Mouse (Mus musculus) lung, adult 2 months (tissue): ENCODE results near the gene Exosc9.

Source experiments
- CTCF ChIP-seq: fragments of 200-500 bp; IDR thresholded peaks from 2 replicates; pipeline ENCODE4 v1.5.1; 2011; ENCODE audit warnings: mild to moderate bottlenecking, low read length, control low read depth; ENCODE audit not compliant: insufficient read depth
- POLR2A ChIP-seq: fragments of 200-500 bp; IDR thresholded peaks from 2 replicates; pipeline ENCODE4 v1.6.1; 2011; ENCODE audit warnings: low read depth, mild to moderate bottlenecking, control low read depth, low read length, borderline replicate concordance; ENCODE audit errors: extremely low read depth

- TF ChIP-seq CTCF (no peak), POLR2A (no peak)
Observed at GRCm38 (mm10) chr3:36541399-36541798, 11.0 kb upstream of the Exosc9 start.
